Mouse (Mus musculus) kidney, embryonic 14.5 days (tissue): ENCODE measurements around the gene Tead1. TPM values are rescaled to one million over a fixed set of nuclear protein-coding genes. Genes with fewer than 3 reads are reported as not detected.

Experiments
- ATAC-seq: fragments of 200-750 bp; cut with Nextera tagmentation; 2 replicates; pipeline ENCODE4 v1.8.0; 2017; ENCODE audit warnings: moderate number of reproducible peaks, mild to moderate bottlenecking, moderate TSS enrichment, moderate library complexity; ENCODE audit not compliant: low FRiP score, low TSS enrichment
- H3K27ac ChIP-seq: fragments of 300-500 bp; sonication (generic); 2 replicates; pipeline ENCODE4 v1.5.1; 2014; ENCODE audit warnings: low read depth, mild to moderate bottlenecking, low read length, moderate library complexity, mixed read lengths
- H3K27me3 ChIP-seq: fragments of 300-500 bp; sonication (generic); 2 replicates; pipeline ENCODE4 v1.6.1; 2014; ENCODE audit warnings: mild to moderate bottlenecking, low read length; ENCODE audit not compliant: control insufficient read depth, insufficient read depth
- H3K36me3 ChIP-seq: fragments of 300-500 bp; sonication (generic); 2 replicates; pipeline ENCODE4 v1.6.1; 2014; ENCODE audit warnings: low read length, mixed read lengths; ENCODE audit not compliant: control insufficient read depth, insufficient read depth
- H3K4me1 ChIP-seq: fragments of 300-500 bp; sonication (generic); 2 replicates; pipeline ENCODE4 v1.6.1; 2014; ENCODE audit warnings: low read length, mixed read lengths; ENCODE audit not compliant: control insufficient read depth, insufficient read depth
- H3K4me2 ChIP-seq: fragments of 300-500 bp; sonication (generic); replicated peaks from 2 replicates; pipeline ENCODE4 v1.6.1; 2014; ENCODE audit warnings: low read depth, mild to moderate bottlenecking, low read length
- H3K4me3 ChIP-seq: fragments of 300-500 bp; sonication (generic); 2 replicates; pipeline ENCODE4 v1.5.1; 2014; ENCODE audit warnings: mild to moderate bottlenecking, low read length
- H3K9ac ChIP-seq: fragments of 300-500 bp; sonication (generic); 2 replicates; pipeline ENCODE4 v1.6.1; 2014; ENCODE audit warnings: low read depth, mild to moderate bottlenecking, low read length, moderate library complexity
- H3K9me3 ChIP-seq: fragments of 300-500 bp; sonication (generic); 2 replicates; pipeline ENCODE4 v1.6.1; 2016; ENCODE audit warnings: low read length; ENCODE audit not compliant: control insufficient read depth
- WGBS: fragments of 180-500 bp; shearing (Covaris S2); extraction: QIAGEN DNeasy Blood & Tissue Kit; methylation state at CpG from one replicate; pipeline ENCODE4 v1.1.7; 2014; 5-methylcytosine and 5-hydroxymethylcytosine counted together
- polyA plus RNA-seq: library from polyadenylated mRNA; unstranded; fragments of >200 nt; fragmentation: Nextera tagmentation; extraction: Ambion mirVana; gene quantifications from 2 replicates; pipeline ENCODE4 v1.2.1, GENCODE M21; 2014

Tead1 gene
- polyA plus RNA-seq, 1 experiment from 2014 or later = 30.1 TPM

- 75% methylated on average over 8 of the region's 8 CpGs for WGBS
- no peaks in the 10 kb centered on the region for H3K9me3 ChIP-seq
Observed at GRCm38 (mm10) chr7:112797526-112798321, 118.6 kb downstream of the Tead1 start.

GRCm38 (mm10) chr7:112801706-112802105, 122.6 kb downstream of the Tead1 start:
- Histone ChIP-seq H3K4me3 (no peak overlapping the region), H3K36me3 (no peaks in the 10 kb centered on the region), H3K9me3 (no peaks in the 10 kb centered on the region), H3K4me2 (no peak overlapping the region), H3K4me1 (peaks cover 33% of the 10 kb centered on the region), H3K27ac (no peak overlapping the region), H3K27me3 (no peaks in the 10 kb centered on the region), H3K9ac (no peak overlapping the region)
- WGBS = 78% methylated on average over 8 of the region's 8 CpGs
- ATAC-seq = no peak

More at GRCm38 (mm10) chr7:112797526-112798321, 118.6 kb downstream of the Tead1 start:
- Histone ChIP-seq H3K27ac (no peak overlapping the region), H3K4me2 (no peak overlapping the region), H3K27me3 (no peaks in the 10 kb centered on the region), H3K36me3 (no peaks in the 10 kb centered on the region), H3K4me1 (peaks cover 24% of the 10 kb centered on the region; the same call in 1 of the 2 replicates), H3K4me3 (no peak overlapping the region), H3K9ac (no peak overlapping the region)
- 0 out of 2 replicates have a peak, but pooled peaks have one; percentile 33 for ATAC-seq

GRCm38 (mm10) chr7:112806718-112807400, 127.7 kb downstream of the Tead1 start:
- Histone ChIP-seq H3K4me3 (peak overlapping the region; percentile 20; the same call in 1 of the 2 replicates), H3K36me3 (no peaks in the 10 kb centered on the region), H3K27me3 (no peaks in the 10 kb centered on the region), H3K9ac (no peak overlapping the region), H3K4me1 (peaks cover 44% of the 10 kb centered on the region), H3K9me3 (no peaks in the 10 kb centered on the region), H3K27ac (peak overlapping the region; percentile 87), H3K4me2 (peak overlapping the region; percentile 39)
- WGBS = 10% methylated on average over 2 of the region's 2 CpGs
- ATAC-seq = peak; percentile 70

- Histone ChIP-seq H3K27me3 (no peaks in the 10 kb centered on the region), H3K27ac (peak overlapping the region; percentile 87), H3K4me2 (peak overlapping the region; percentile 39), H3K4me3 (peak overlapping the region; percentile 20; the same call in 1 of the 2 replicates), H3K9ac (no peak overlapping the region), H3K36me3 (no peaks in the 10 kb centered on the region), H3K9me3 (no peaks in the 10 kb centered on the region), H3K4me1 (peaks cover 39% of the 10 kb centered on the region)
- ATAC-seq = peak; percentile 78; the same call in 1 of the 2 replicates
- WGBS = 1% methylated on average over 6 of the region's 6 CpGs
Observed at GRCm38 (mm10) chr7:112807401-112807751, 128.3 kb downstream of the Tead1 start.

- Histone ChIP-seq H3K27ac (no peak overlapping the region), H3K4me2 (no peak overlapping the region), H3K4me3 (no peak overlapping the region), H3K27me3 (no peaks in the 10 kb centered on the region), H3K36me3 (no peaks in the 10 kb centered on the region), H3K4me1 (peaks cover 34% of the 10 kb centered on the region), H3K9me3 (no peaks in the 10 kb centered on the region), H3K9ac (no peak overlapping the region)
- no peak for ATAC-seq
- WGBS = 37% methylated on average over 7 of the region's 7 CpGs
Observed at GRCm38 (mm10) chr7:112810752-112811151, 131.6 kb downstream of the Tead1 start.

GRCm38 (mm10) chr7:112812037-112812775, 133.1 kb downstream of the Tead1 start:
- 85% methylated on average over 10 of the region's 10 CpGs for WGBS
- no peak for ATAC-seq
- H3K9me3 ChIP-seq = no peaks in the 10 kb centered on the region
- H3K27me3 ChIP-seq = no peaks in the 10 kb centered on the region
- H3K27ac ChIP-seq = no peak overlapping the region
- H3K9ac ChIP-seq = no peak overlapping the region
- H3K4me2 ChIP-seq = no peak overlapping the region
- H3K36me3 ChIP-seq = no peaks in the 10 kb centered on the region
- H3K4me3 ChIP-seq = no peak overlapping the region
- peaks cover 22% of the 10 kb centered on the region; the same call in 1 of the 2 replicates for H3K4me1 ChIP-seq

- no peaks in the 10 kb centered on the region for H3K36me3 ChIP-seq
- H3K27ac ChIP-seq = no peak overlapping the region
- H3K4me2 ChIP-seq = no peak overlapping the region
- no peaks in the 10 kb centered on the region for H3K9me3 ChIP-seq
- WGBS = 97% methylated on average over 7 of the region's 7 CpGs
- no peak overlapping the region for H3K4me3 ChIP-seq
- no peaks in the 10 kb centered on the region for H3K27me3 ChIP-seq
- H3K9ac ChIP-seq = no peak overlapping the region
- ATAC-seq = no peak
- peaks cover 17% of the 10 kb centered on the region; the same call in 1 of the 2 replicates for H3K4me1 ChIP-seq
Observed at GRCm38 (mm10) chr7:112813163-112813562, 134.0 kb downstream of the Tead1 start.

- no peak overlapping the region for H3K27ac ChIP-seq
- H3K9me3 ChIP-seq = no peaks in the 10 kb centered on the region
- H3K4me2 ChIP-seq = no peak overlapping the region
- H3K4me1 ChIP-seq = peaks cover 17% of the 10 kb centered on the region; the same call in 1 of the 2 replicates
- no peaks in the 10 kb centered on the region for H3K27me3 ChIP-seq
- H3K9ac ChIP-seq = no peak overlapping the region
- H3K36me3 ChIP-seq = no peaks in the 10 kb centered on the region
- no peak for ATAC-seq
- no peak overlapping the region for H3K4me3 ChIP-seq
- 91% methylated on average over 8 of the region's 8 CpGs for WGBS
Observed at GRCm38 (mm10) chr7:112813731-112814306, 134.7 kb downstream of the Tead1 start.
